Mouse (Mus musculus) hematopoietic stem cell, adult 5-6 weeks (primary cell): ENCODE data around the gene Srcin1. TPM values are rescaled to one million over a fixed set of nuclear protein-coding genes. Genes with fewer than 3 reads are reported as not detected.

Experiments used
- ATAC-seq, 2 experiments: fragments of 125-278 bp in 1 of 2; replicated peaks in 1 of 2; 2 replicates each; pipeline ENCODE4 v1.8.0; 2016 to 2017; ENCODE audit warnings: inconsistent platforms in 2 of 2, mild to moderate bottlenecking in 2 of 2, moderate number of reproducible peaks in 2 of 2, low read depth in 1 of 2, moderate TSS enrichment in 1 of 2; ENCODE audit not compliant: low FRiP score in 2 of 2, poor library complexity in 2 of 2, severe bottlenecking in 2 of 2, insufficient read depth in 1 of 2, low TSS enrichment in 1 of 2
- total RNA-seq: library from RNA; stranded (forward); fragments of 172-1452, 232-1000 nt; gene quantifications from 2 replicates; pipeline ENCODE4 v1.2.3, GENCODE M21; 2017

The Srcin1 gene
- total RNA-seq, 1 experiment from 2014 or later, result not detected

DNA sequence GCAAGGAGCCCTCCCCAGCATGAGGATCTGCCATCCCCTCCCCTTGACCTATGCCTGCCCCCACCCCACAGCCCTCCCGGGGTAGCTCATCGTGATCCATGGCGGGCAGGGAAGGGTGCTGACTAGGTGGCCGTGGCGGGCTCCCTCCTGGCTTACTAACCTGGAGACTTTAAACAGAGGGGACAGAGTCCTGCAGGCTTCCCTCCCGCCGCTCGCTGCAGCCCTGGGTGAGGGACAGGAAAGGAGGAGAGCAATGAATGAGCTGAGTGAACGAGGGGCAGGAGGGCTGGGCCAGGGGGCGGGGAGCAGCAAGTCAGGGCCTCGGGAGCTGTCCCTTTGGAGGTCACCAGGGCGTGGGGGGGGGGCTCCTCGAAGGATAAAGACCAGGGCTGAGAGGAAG lies 9.4 kb downstream of the Srcin1 start:
- no peak for ATAC-seq

DNA sequence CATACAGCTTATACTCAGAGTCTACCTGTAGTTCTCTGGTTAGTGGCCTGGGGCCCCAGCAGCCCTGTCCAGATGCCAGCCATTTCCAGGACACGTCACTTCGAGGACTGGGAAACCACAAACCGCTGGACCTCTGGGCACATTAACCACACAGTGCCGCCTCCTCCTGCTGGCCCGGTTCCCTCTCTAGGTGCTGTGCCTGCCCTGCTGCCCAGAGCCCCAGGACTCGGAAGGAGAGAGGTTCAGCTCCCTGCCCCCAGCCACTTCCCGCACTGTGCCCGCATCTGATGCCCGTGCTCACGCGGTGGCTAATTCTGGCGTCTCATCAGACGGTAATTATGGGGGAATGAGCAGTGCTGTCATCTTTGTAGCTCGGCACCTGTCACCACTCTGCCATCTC lies 12.3 kb downstream of the Srcin1 start:
- ATAC-seq, result peak in 1 of 2 experiments; percentile 63; a peak in 2 of 4 replicates

DNA sequence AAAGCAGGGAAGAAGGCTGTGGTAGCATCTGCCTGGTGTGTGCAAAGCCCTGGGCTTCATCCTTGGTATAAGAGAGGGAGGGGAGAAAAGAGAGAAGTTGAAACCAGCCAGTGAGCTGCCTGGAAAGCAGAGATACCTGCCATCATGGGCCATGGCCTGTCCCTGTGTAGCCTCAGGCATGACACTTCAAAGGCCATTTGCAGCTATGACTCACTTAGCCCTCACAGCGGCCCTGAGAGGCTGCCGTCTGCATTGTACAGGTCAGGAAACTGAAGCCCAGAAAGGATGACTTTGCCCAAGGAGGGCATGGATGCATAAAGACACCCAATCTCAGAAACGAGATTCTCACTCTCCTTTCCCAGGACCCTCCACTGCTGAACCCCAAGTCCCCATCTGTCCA lies 13.4 kb downstream of the Srcin1 start:
- ATAC-seq, result no peak

DNA sequence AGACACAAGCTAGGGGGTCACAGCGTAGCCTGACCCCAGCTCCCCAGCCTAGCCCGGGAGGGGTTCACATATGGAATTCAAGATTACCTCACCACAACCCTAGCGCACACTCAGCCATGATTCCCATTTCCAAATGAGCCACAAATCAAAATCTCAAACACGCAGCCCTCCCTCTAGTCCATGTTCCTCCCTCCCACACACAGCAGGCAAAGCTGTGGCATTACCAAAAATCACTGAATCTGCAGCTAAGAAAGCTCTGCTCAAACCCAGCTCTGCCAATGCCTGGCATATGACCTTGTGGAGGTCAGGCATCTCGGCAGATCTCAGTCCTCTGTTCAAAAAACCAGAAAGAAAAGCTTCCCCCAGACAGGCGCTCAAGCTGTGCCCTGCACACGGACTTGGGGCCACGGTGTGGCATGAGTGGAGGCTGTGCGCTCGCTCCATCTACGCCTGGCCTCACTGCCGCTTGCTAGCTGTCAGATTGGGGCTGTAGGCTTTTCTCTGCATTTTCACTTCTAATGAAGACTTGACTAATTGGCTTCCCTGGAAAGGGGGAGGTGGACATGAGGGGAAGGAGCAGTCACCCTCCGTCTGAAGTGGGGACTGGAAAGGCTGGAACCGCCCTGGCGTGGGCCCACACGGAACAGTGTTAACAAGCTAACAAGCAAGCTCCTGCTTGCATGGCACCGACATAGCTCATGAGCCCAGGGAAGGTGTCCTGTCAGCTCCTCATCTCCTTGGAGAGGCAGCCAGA lies 15.6 kb downstream of the Srcin1 start:
- ATAC-seq, result no peak

DNA sequence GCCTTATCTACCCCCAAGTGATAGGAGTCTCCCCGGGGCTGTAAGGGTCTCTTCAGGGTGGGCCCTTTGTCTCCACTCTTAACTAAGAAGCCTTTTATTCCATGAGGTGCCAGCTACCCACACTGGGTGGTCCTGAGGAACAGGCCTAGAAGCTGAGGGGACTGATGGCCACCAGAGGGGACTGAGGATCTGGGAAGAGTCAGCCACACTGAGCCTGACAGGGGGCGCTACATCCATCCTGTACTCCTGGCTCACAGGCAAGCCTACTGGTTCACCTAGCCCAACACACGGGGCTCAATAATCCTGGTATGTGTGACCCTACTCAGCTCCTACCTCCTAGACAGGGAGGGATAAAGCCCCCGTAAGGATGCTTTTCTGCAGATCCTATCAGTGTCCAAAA lies 16.4 kb downstream of the Srcin1 start:
- ATAC-seq, result no peak

DNA sequence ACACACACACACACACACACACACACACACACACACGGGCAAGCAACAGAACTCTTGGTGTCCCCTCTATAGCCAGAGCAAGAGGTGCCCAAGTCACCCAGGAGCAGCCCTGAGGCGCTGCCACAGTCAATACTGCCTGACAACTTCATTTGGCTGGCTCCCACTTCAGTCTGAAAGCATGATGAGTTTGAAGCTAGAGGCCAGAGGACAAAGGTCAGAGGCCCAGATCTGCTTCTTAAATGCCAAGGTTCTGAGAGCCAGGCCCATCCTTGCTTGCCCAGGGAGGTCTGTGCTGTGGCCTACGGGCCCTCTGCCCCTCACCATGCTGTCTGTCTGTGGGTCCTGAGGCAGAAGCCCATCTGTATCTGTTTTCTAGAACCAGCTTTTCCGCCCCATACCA lies 18.1 kb downstream of the Srcin1 start:
- ATAC-seq, result no peak

DNA sequence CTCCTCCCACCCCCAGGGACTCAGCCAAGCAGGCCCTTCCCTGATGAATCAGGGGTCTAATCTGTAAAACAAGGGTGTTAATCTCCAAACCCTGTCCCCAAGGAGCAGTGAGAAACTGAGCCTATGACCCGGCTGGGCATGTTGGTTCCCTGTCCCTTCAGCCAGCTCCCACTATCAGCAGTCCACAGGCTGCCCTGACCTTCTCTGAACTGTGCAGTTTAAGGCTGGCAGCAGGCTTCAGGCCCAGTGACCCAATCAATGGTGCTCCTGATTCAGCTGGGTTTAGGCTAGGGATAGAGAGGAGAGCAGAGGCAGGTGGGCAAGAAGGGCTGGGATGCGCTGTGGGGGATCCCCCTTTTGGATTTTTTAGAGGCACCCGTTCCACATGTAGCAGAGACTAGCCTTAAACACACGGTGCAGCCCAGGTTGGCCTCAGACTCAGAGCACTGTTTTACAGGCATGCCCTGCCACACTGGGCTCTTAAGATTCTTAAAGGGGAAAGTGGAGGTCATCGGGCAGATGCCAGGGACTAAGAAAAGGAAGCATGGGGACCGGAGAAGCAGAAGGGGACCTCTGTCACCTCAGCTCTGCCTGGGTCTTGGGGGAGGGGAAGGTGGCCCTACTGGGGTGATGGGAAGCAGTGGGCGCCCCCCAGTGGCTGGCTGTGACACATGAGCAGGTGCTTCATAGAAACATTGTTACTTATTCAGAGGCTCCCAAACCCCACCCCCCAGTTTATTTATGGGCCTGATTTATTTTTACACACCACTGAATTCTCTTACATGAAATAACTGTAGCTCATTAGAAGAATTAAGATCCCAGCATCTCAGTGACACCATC lies 19.2 kb downstream of the Srcin1 start:
- ATAC-seq, result peak; percentile 47 to 53; a peak in 1 of 4 replicates

DNA sequence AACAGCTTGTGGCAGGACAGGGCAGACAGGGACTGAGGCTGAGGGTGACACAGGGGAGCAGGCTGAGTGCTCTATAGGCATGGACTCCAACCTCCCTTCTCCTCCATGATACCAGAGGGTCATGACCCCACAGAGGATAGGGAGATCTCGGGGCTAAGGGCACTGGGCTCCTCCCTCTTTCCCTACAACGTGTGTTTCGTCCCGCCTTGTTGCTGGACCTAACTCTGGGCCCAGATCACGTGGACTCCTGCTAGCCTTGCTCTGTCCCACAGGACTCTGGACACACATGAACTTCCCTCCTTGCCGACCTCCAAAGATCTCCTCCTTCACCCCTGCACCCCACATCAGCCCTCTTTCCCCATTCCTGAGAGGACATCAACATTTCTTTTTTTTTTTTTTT lies 20.8 kb downstream of the Srcin1 start:
- ATAC-seq, result no peak

DNA sequence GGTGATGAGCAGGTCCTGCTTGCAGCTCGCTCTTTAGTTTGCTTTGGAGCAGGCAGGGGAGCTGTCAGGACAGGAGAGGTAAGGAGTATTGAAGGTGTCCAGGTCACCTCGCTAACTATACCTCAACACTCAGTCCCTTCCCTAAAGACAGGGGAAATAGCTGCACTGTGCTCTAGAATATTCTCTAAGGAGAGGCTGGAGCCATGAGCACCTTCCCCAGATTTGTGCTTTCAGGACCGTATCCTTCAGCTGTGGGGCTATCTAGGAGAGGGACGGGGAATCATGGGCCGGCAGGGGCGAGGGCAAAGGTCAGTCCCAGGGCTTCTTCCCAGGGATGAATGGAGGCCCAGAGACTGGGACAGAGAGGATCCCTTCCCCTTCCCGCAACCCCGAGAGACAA lies 23.8 kb downstream of the Srcin1 start:
- ATAC-seq, result 0 out of 4 replicates have a peak, but pooled peaks of 1 of the 2 experiments have one; percentile 33

DNA sequence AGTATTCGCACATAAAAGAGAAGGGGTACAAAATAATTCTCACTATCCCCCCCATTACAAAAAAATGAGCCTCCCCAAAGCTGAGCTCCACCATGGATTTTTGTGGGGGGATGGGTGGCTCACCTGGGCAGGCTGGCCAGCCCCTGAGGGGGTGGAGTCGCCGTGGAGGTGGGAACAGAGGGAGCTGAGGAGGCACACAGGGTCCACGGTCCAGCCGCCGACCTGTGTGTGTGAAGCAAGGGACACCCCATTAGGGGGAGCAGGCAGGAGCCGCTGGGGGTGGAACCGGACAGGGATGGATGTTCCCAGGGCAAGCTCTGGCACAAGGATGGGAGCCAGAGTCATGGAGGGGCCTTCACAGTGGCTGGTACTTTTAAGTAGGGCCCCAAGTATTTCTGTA lies 27.2 kb downstream of the Srcin1 start:
- no peak for ATAC-seq

DNA sequence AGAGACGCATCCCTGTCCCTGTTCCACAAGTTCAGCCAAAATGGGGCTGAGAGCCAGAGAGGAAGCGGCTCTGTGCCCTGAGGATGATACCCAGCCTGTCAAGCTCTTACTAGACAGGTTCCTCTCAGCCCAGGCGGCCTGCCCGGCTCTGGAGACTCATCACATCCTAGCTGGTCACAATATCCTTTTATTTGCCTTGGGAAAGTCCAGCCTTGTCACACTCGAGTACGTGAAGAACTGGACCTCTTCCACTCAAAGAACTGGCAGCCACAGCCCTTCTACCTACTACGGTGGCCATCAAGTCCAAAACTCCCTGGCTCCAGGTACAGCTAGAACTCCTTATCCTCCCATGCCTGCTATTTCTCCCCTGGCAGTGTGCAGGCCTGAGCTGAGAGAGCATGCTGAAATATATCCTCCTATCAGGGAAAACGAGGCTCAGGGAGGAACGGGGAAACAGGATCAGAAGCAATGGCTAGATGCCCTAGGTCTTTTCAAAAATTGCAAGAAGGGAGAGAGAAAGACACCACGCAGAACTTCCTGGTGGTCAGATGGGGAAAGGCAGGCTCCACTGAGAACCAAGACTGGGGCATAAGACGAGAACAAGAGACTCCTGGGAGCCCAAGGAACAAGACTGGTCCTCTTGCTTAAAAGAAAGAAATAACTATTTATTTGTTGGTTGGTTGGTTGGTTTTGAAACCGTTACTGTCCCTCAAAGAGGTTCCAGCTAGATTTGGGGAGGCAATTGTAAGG lies 27.9 kb downstream of the Srcin1 start:
- ATAC-seq, result no peak

DNA sequence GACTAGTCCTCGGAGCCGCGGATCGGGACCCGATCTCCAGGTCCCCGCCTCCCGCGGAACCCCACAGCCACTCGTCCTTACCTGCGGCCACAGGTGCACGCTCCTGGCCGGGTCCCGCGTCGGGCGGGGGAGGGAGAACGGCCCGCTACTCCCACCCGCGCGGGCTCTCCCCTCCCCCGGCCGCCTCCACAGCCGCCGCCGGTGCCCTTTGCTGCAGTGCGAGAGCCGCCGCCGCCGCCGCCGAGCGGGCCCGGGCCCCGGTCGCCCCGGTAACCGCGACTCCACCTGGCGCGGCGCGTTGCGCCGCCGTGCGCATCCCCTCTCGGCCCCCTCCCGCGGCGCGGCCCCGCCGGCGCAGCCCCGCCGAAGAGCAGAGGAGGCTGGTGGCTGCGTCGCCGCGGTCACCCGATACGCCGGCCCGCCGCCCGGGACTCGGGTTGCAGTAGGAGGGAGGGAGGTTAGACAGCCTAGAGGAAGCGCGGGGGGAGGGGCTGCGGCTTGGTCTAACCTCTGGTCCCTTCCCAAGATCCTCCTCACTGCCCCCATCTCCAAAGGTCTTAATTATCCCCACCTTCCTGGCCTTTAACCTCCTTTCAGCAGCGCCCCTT lies 29.1 kb downstream of the Srcin1 start:
- no peak for ATAC-seq

DNA sequence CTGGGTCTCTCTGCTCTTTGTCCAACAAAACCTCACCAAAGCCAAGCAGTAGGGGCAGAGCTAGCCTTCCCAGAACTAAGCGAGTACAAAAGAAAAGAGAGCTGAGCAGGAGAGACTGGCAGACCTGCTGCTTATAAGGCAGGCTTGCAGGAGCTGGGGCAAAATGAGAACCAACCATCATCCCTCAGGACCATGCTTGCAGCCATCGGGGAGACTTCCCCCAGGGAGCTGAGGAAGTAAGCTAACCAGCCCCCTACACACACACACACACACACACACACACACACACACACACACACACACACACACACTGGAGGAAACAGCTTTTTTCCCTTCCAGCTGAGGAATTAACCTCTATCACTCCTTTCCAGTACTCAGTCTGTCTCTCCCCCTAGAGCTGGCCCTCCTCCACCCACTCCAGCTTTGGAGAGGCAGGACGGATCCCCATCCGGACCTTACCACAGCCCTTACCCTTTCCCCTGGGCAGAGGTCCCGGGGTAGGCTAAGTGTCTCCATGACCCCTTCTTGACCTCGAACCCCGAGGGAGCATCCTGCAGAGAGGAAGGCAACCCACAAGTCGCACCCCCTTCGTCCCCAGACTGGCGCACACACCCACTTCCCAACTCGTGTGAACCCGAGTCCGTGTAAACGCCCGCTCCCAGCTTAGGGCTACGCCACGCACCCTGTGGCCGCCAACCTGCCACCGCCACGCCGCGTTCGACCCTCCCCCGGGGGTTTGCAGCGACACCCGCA lies 30.0 kb downstream of the Srcin1 start:
- 0 out of 4 replicates have a peak, but pooled peaks of 1 of the 2 experiments have one; percentile 11 for ATAC-seq

DNA sequence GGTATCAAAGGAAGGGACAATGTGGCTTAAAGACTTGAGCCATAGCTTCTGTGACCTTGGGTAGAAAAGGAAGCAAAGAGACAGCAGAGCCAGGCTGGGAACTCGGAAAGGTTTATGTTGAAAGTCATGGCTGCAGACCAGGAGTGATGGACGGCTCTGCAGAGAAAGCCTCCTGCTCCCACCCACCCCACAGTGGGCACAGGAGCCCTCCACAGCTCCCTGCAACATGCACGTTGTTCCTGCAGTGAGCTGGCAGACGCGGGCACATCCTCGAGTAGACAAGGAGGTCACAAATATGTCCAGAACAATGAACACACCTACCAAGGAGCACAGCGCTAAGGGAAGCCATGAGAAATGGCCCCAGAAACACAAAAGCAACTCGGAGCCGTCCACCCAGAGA lies 32.1 kb downstream of the Srcin1 start:
- no peak for ATAC-seq

DNA sequence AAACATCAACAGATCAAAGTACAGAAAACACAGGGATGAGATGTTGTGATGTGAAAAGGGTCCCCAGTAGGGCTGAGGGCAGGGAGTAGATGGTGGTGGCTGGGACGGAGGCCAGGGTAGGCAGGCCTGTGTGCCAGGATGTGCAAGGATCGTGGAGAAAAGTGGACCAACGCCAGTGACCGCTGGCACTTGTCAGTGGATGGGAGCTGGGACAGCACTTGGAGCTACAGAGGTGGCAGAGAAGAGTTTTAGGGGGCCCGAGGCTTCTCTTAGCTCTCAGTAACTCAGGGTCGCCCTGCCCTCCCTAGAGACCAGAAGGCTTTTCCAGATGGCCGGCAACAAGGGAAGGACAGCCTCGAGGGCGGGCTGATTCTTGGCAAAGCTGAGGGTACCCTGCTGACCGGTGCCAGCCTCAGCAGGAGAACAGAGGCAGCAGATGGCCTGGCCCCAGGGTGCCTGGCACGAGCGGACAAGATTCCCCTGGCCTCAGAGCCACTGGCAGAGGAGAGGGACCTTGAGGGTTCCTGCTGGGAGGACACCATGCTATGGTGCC lies 32.7 kb downstream of the Srcin1 start:
- ATAC-seq, result no peak
